Mouse (Mus musculus) gastrocnemius, adult 2 months (tissue): ENCODE measurements around the gene A4gnt. TPM values are rescaled to one million over a fixed set of nuclear protein-coding genes. Genes with fewer than 3 reads are reported as not detected.
"Not testable (repeated sequence)": the region's sequence is repeated elsewhere in the genome, so short reads cannot be mapped to it uniquely, and the experiment has no call there.

Experiments
- DNase-seq: peaks from one replicate; pipeline ENCODE4 v3.0.0; 2022
- H3K27ac ChIP-seq: fragments of 200-600 bp; 2 replicates; pipeline ENCODE4 v1.8.1; 2022; ENCODE audit warnings: mild to moderate bottlenecking
- H3K4me3 ChIP-seq: fragments of 200-600 bp; 2 replicates; pipeline ENCODE4 v1.8.1; 2022; ENCODE audit warnings: mild to moderate bottlenecking, moderate library complexity
- CTCF ChIP-seq: fragments of 200-600 bp; IDR thresholded peaks from 2 replicates; pipeline ENCODE4 v1.8.1; 2022; ENCODE audit warnings: antibody characterized with exemption, mild to moderate bottlenecking, moderate library complexity
- intact Hi-C: fragments of 180-260 bp; cut with DNase I; formaldehyde crosslinking; loops from one replicate; pipeline ENCODE4 v1.15.1; 2025
- long read RNA-seq, 2 experiments: library from polyadenylated mRNA; stranded (forward); transcript quantifications; one replicate each; pipeline ENCODE4 v2.0.0; 2021
- total RNA-seq, 2 experiments: library from RNA; stranded (reverse); gene quantifications; 2 replicates each; pipeline ENCODE4 v1.2.3; 2021

Gene A4gnt
- total RNA-seq: not detected
- long read RNA-seq, experiment 1: 0 reads
- long read RNA-seq, experiment 2: 0 reads

- TF ChIP-seq CTCF: no peak
- no peak for DNase-seq
- intact Hi-C loops: no loop called here
- no peak within 1 kb of the TSS for H3K4me3 ChIP-seq
- no peak within 1 kb of the TSS for H3K27ac ChIP-seq
These were observed at the start of gene A4gnt for GRCm38 (mm10) chr9:99612202-99612601. Gene A4gnt, plus strand, starts transcription at chr9:99612502.

GRCm38 (mm10) chr9:99563714-99564113 is 48.6 kb upstream of the A4gnt start:
- peak; percentile 74 for DNase-seq
- intact Hi-C loops: no loop called here

GRCm38 (mm10) chr9:99568023-99568346 is 44.3 kb upstream of the A4gnt start:
- TF ChIP-seq CTCF: no peak
- no peak for DNase-seq
- Histone ChIP-seq H3K27ac (peak overlapping the region; percentile 96), H3K4me3 (peak overlapping the region; percentile 80)
- intact Hi-C loops: no loop called here

More at GRCm38 (mm10) chr9:99563714-99564113, 48.6 kb upstream of the A4gnt start:
- H3K4me3 ChIP-seq: no peak overlapping the region
- no peak overlapping the region for H3K27ac ChIP-seq
- no peak for TF ChIP-seq CTCF

GRCm38 (mm10) chr9:99568347-99569070 is 43.8 kb upstream of the A4gnt start, which contains the start of gene Armc8:
Gene Armc8, minus strand, starts transcription at chr9:99568899.
- no peak for TF ChIP-seq CTCF
- DNase-seq: peak; percentile 95
- Histone ChIP-seq H3K4me3 (peak within 1 kb of the TSS; percentile 80), H3K27ac (peak within 1 kb of the TSS; percentile 96)
- intact Hi-C loops: no loop called here

- no peak for DNase-seq
- peak overlapping the region; percentile 96 for H3K27ac ChIP-seq
- intact Hi-C loops: no loop called here
- peak overlapping the region; percentile 80 for H3K4me3 ChIP-seq
- no peak for TF ChIP-seq CTCF
These were observed 43.3 kb upstream of the A4gnt start for GRCm38 (mm10) chr9:99569071-99569397.

- Histone ChIP-seq H3K4me3 (peak within 1 kb of the TSS; percentile 99), H3K27ac (peak within 1 kb of the TSS; percentile 93)
- no peak for TF ChIP-seq CTCF
- peak; percentile 94 for DNase-seq
- intact Hi-C loops: loop anchor here (10.0 kb wide), 1 partner anchor 331 kb away; the partner anchor contains the start of gene Cep70
These were observed 36.4 kb upstream of the A4gnt start, which contains the start of gene Dbr1 for GRCm38 (mm10) chr9:99575677-99576480. Gene Dbr1, plus strand, starts transcription at chr9:99575799.

GRCm38 (mm10) chr9:99580655-99581054 is 31.6 kb upstream of the A4gnt start:
- Histone ChIP-seq H3K27ac (peak overlapping the region; percentile 35; the same call in 1 of the 2 replicates), H3K4me3 (no peak overlapping the region)
- peak; percentile 73 for TF ChIP-seq CTCF
- DNase-seq: peak; percentile 27
- intact Hi-C loops: loop anchor here (2.0 kb wide), 1 partner anchor 122 kb away; no protein-coding TSS in a partner anchor

- peak; percentile 98; the same call in 1 of the 2 replicates for TF ChIP-seq CTCF
- Histone ChIP-seq H3K27ac (no peak overlapping the region), H3K4me3 (no peak overlapping the region)
- DNase-seq: peak; percentile 66
- intact Hi-C loops: loop anchor here (1.0 kb wide), 1 partner anchor 75 kb away; no protein-coding TSS in a partner anchor
These were observed 24.6 kb upstream of the A4gnt start for GRCm38 (mm10) chr9:99587505-99588202.

- intact Hi-C loops: no loop called here
- TF ChIP-seq CTCF: no peak
- Histone ChIP-seq H3K27ac (no peak overlapping the region), H3K4me3 (no peak overlapping the region)
- no peak for DNase-seq
These were observed 21.2 kb upstream of the A4gnt start for GRCm38 (mm10) chr9:99591144-99591543.

GRCm38 (mm10) chr9:99599127-99599526 is 13.2 kb upstream of the A4gnt start:
- DNase-seq, H3K4me3 ChIP-seq, intact Hi-C loops, H3K27ac ChIP-seq: not testable (repeated sequence)

GRCm38 (mm10) chr9:99603566-99603965 is 8.7 kb upstream of the A4gnt start:
- no peak for TF ChIP-seq CTCF
- no peak overlapping the region for H3K27ac ChIP-seq
- no peak for DNase-seq
- H3K4me3 ChIP-seq: no peak overlapping the region
- intact Hi-C loops: no loop called here

- H3K27ac ChIP-seq: no peak overlapping the region
- no peak for DNase-seq
- no peak for TF ChIP-seq CTCF
- intact Hi-C loops: no loop called here
- no peak overlapping the region for H3K4me3 ChIP-seq
These were observed 7.4 kb downstream of the A4gnt start for GRCm38 (mm10) chr9:99619688-99620087.
